8 mouse cellular contexts compared by ENCODE assay signal in genomic region chr7:45567780-45568516, GRCm38 (mm10). TPM values are rescaled to one million over a fixed set of nuclear protein-coding genes. Genes with fewer than 3 reads are reported as not detected.
DNase-seq lines count a peak whose midpoint lies in the region; ATAC-seq and TF ChIP-seq lines count a peak whose summit lies in the region.

No protein-coding gene starts in this region.

- H3K36me3 ChIP-seq in embryonic facial prominence, embryonic 11.5 days (replicated peaks; ENCODE audit: control insufficient read depth, insufficient read depth, low read depth, low read length) = no peaks in the 10 kb centered on the region
- no peaks in the 10 kb centered on the region; the same call in 1 of the 2 replicates for H3K36me3 ChIP-seq in intestine, postnatal 0 days (ENCODE audit: control insufficient read depth, insufficient read depth)
- no peaks in the 10 kb centered on the region for H3K36me3 ChIP-seq in midbrain, embryonic 10.5 days

- peak; percentile 95 for ATAC-seq in embryonic facial prominence, embryonic 11.5 days (replicated peaks; ENCODE audit: insufficient number of reproducible peaks, low FRiP score, low TSS enrichment, low read depth)
- ATAC-seq in intestine, postnatal 0 days = peak; percentile 94

- H3K9me3 ChIP-seq in embryonic facial prominence, embryonic 11.5 days (replicated peaks; ENCODE audit: control insufficient read depth, low read length) = no peaks in the 10 kb centered on the region
- H3K9me3 ChIP-seq in intestine, postnatal 0 days (ENCODE audit: control insufficient read depth) = no peaks in the 10 kb centered on the region
- H3K9me3 ChIP-seq in midbrain, embryonic 10.5 days (replicated peaks) = no peaks in the 10 kb centered on the region

- WGBS in embryonic facial prominence, embryonic 11.5 days = under 1% methylated on average over 24 of the region's 24 CpGs
- under 1% methylated on average over 24 of the region's 24 CpGs for WGBS in intestine, postnatal 0 days
- WGBS in midbrain, embryonic 10.5 days = 2% methylated on average over 24 of the region's 24 CpGs

- DNase-seq in adrenal gland, postnatal 25 days = peak; percentile 94
- peak; percentile 95 for DNase-seq in embryonic facial prominence, embryonic 11.5 days (ENCODE audit: low spot score)
- DNase-seq in gonadal fat pad, adult 2 months (ENCODE audit: low read depth) = peak; percentile 91
- peak; percentile 84 for DNase-seq in left cerebral cortex, postnatal 36 days (ENCODE audit: low spot score in 2 of 2)
- peak; percentile 89 for DNase-seq in midbrain, embryonic 10.5 days (ENCODE audit: low spot score)
- DNase-seq in right cerebral cortex, postnatal 4 days = peak; percentile 82
- peak; percentile 95 for DNase-seq in yolk sac, embryonic 10.5 days (ENCODE audit: low spot score)

- TF ChIP-seq CTCF in intestine, postnatal 0 days (IDR thresholded peaks at IDR 0.05; ENCODE audit: low read depth) = no peak

- peak overlapping the region; percentile 38; the same call in 1 of the 2 replicates for H3K27ac ChIP-seq in embryonic facial prominence, embryonic 11.5 days (replicated peaks; ENCODE audit: low read depth, low read length)
- peak overlapping the region; percentile 54 for H3K27ac ChIP-seq in intestine, postnatal 0 days (ENCODE audit: low read depth, low read length)
- peak overlapping the region; percentile 84 for H3K27ac ChIP-seq in midbrain, embryonic 10.5 days (replicated peaks)

- H3K9ac ChIP-seq in embryonic facial prominence, embryonic 11.5 days (replicated peaks; ENCODE audit: low read length) = peak overlapping the region; percentile 33
- 0 out of 2 replicates have a peak overlapping the region, but pooled peaks have one; percentile 13 for H3K9ac ChIP-seq in intestine, postnatal 0 days (ENCODE audit: low read depth, low read length)

- intact Hi-C loops in left cerebral cortex, postnatal 36 days (cut with DNase I) = no loop called here

- no peaks in the 10 kb centered on the region for H3K27me3 ChIP-seq in embryonic facial prominence, embryonic 11.5 days (ENCODE audit: control insufficient read depth, insufficient read depth, low read length)
- no peaks in the 10 kb centered on the region for H3K27me3 ChIP-seq in intestine, postnatal 0 days (replicated peaks; ENCODE audit: control insufficient read depth, insufficient read depth, low read length)
- no peaks in the 10 kb centered on the region for H3K27me3 ChIP-seq in midbrain, embryonic 10.5 days (ENCODE audit: low read depth, poor library complexity, severe bottlenecking)

- H3K4me3 ChIP-seq in embryonic facial prominence, embryonic 11.5 days (ENCODE audit: low read depth, low read length) = peak overlapping the region; percentile 31
- peak overlapping the region; percentile 26 for H3K4me3 ChIP-seq in intestine, postnatal 0 days (ENCODE audit: low read depth, low read length)
- peak overlapping the region; percentile 64 for H3K4me3 ChIP-seq in midbrain, embryonic 10.5 days

- H3K4me1 ChIP-seq in embryonic facial prominence, embryonic 11.5 days (ENCODE audit: control insufficient read depth, insufficient read depth, low read length) = no peaks in the 10 kb centered on the region; the same call in 1 of the 2 replicates
- peaks cover 4% of the 10 kb centered on the region; the same call in 1 of the 2 replicates for H3K4me1 ChIP-seq in intestine, postnatal 0 days (replicated peaks; ENCODE audit: control insufficient read depth, insufficient read depth, low read length)
- peaks cover 44% of the 10 kb centered on the region for H3K4me1 ChIP-seq in midbrain, embryonic 10.5 days

- H3K4me2 ChIP-seq in embryonic facial prominence, embryonic 11.5 days (ENCODE audit: low read depth, low read length) = peak overlapping the region; percentile 54
- peak overlapping the region; percentile 74 for H3K4me2 ChIP-seq in intestine, postnatal 0 days (replicated peaks; ENCODE audit: low read depth)

RNA-seq across cellular contexts. Expression of gene Bcat2, which starts 2.0 kb away (rescaled TPM):
- total RNA-seq in adrenal gland, postnatal 25 days (2021) = 218 and 244 TPM in 2 replicates
- polyA plus RNA-seq in embryonic facial prominence, embryonic 11.5 days (2014; fragmentation: Nextera tagmentation; extraction: Ambion mirVana) = 47.0 and 47.3 TPM in 2 replicates
- 111 and 127 TPM in 2 replicates for polyA plus RNA-seq in gonadal fat pad, adult 2 months (2012; rRNA removed)
- 17.7 and 18.6 TPM in 2 replicates for polyA plus RNA-seq in intestine, postnatal 0 days (2015; fragmentation: Nextera tagmentation; extraction: Ambion mirVana)
- 10 to 100 TPM; 18.8 to 27.5 TPM for total RNA-seq in left cerebral cortex, postnatal 36 days (2021)
- 32.2 and 38.2 TPM in 2 replicates for polyA plus RNA-seq in midbrain, embryonic 10.5 days (2016; fragmentation: Nextera tagmentation; extraction: Ambion mirVana)

RNA-seq across cellular contexts. Expression of gene Hsd17b14, which starts 13.3 kb away (rescaled TPM):
- 0.95 and 1.0 TPM in 2 replicates for total RNA-seq in adrenal gland, postnatal 25 days (2021)
- polyA plus RNA-seq in embryonic facial prominence, embryonic 11.5 days (2014; fragmentation: Nextera tagmentation; extraction: Ambion mirVana) = 0.53 and 0.68 TPM in 2 replicates
- 2.6 and 6.3 TPM in 2 replicates for polyA plus RNA-seq in gonadal fat pad, adult 2 months (2012; rRNA removed)
- polyA plus RNA-seq in intestine, postnatal 0 days (2015; fragmentation: Nextera tagmentation; extraction: Ambion mirVana) = 0.73 and 1.2 TPM in 2 replicates
- under 1 TPM in 1 of 2 experiments, not detected in 1; 0.39 TPM for total RNA-seq in left cerebral cortex, postnatal 36 days (2021)
- 0.43 and 0.55 TPM in 2 replicates for polyA plus RNA-seq in midbrain, embryonic 10.5 days (2016; fragmentation: Nextera tagmentation; extraction: Ambion mirVana)

RNA-seq across cellular contexts. Expression of gene Plekha4, which starts 41.8 kb away (rescaled TPM):
- 3.2 and 3.3 TPM in 2 replicates for total RNA-seq in adrenal gland, postnatal 25 days (2021)
- polyA plus RNA-seq in embryonic facial prominence, embryonic 11.5 days (2014; fragmentation: Nextera tagmentation; extraction: Ambion mirVana) = 0.62 and 1.3 TPM in 2 replicates
- 13.5 and 13.9 TPM in 2 replicates for polyA plus RNA-seq in gonadal fat pad, adult 2 months (2012; rRNA removed)
- polyA plus RNA-seq in intestine, postnatal 0 days (2015; fragmentation: Nextera tagmentation; extraction: Ambion mirVana) = 0.80 and 1.6 TPM in 2 replicates
- 1 to 10 TPM; 3.7 to 5.2 TPM for total RNA-seq in left cerebral cortex, postnatal 36 days (2021)
- 0.78 and 1.1 TPM in 2 replicates for polyA plus RNA-seq in midbrain, embryonic 10.5 days (2016; fragmentation: Nextera tagmentation; extraction: Ambion mirVana)

RNA-seq across cellular contexts. Expression of gene Ppp1r15a, which starts 41.9 kb away (rescaled TPM):
- total RNA-seq in adrenal gland, postnatal 25 days (2021) = 28.0 and 29.6 TPM in 2 replicates
- polyA plus RNA-seq in embryonic facial prominence, embryonic 11.5 days (2014; fragmentation: Nextera tagmentation; extraction: Ambion mirVana) = 19.8 and 20.3 TPM in 2 replicates
- 19.6 and 24.0 TPM in 2 replicates for polyA plus RNA-seq in gonadal fat pad, adult 2 months (2012; rRNA removed)
- polyA plus RNA-seq in intestine, postnatal 0 days (2015; fragmentation: Nextera tagmentation; extraction: Ambion mirVana) = 7.4 and 9.0 TPM in 2 replicates
- 10 to 100 TPM; 24.2 to 31.3 TPM for total RNA-seq in left cerebral cortex, postnatal 36 days (2021)
- polyA plus RNA-seq in midbrain, embryonic 10.5 days (2016; fragmentation: Nextera tagmentation; extraction: Ambion mirVana) = 15.0 and 18.6 TPM in 2 replicates

RNA-seq across cellular contexts. Expression of gene Fgf21, which starts 47.3 kb away (rescaled TPM):
- not detected in 2 replicates for total RNA-seq in adrenal gland, postnatal 25 days (2021)
- 0.22 TPM in 1 of 2 replicates, not detected in the other for polyA plus RNA-seq in embryonic facial prominence, embryonic 11.5 days (2014; fragmentation: Nextera tagmentation; extraction: Ambion mirVana)
- polyA plus RNA-seq in gonadal fat pad, adult 2 months (2012; rRNA removed) = 2.0 TPM in 2 replicates
- polyA plus RNA-seq in intestine, postnatal 0 days (2015; fragmentation: Nextera tagmentation; extraction: Ambion mirVana) = not detected in 2 replicates
- total RNA-seq in left cerebral cortex, postnatal 36 days (2021) = not detected
- polyA plus RNA-seq in midbrain, embryonic 10.5 days (2016; fragmentation: Nextera tagmentation; extraction: Ambion mirVana) = not detected in 2 replicates

Comparison
In these comparisons a context has a peak if more than half of its experiments do, and no peak if none do; other contexts are left out.
1. Peak in every context shown above with its lines: DNase-seq, ATAC-seq, H3K4me3 ChIP-seq and H3K27ac ChIP-seq.